Mouse (Mus musculus) cerebellum, adult 9-10 months (tissue): ENCODE measurements around the gene Rbms3.

Experiments used
- DNase-seq: peaks from one replicate; pipeline ENCODE4 v3.0.0; 2022

The Rbms3 gene

DNA sequence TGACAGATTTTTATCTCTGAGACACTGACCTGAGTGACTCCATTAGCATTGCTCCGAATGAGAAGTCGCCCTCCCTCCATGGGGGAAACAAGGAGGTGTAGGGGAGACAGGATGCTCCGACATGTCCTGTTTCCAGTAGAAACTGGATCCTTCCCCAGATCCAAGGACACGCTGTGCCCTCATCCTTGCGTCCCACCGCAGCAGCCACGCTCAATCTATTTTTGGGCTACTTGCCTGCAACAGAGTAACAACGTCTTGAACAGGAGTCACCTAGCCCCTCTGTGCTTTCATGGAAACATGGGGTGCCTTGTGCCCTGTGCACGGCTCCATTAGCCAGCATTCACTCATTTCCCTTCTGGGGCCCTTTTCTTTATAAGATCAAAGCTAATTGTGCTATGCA lies at the start of gene Rbms3:
Gene Rbms3, minus strand, starts transcription at position 143 of the 400 bp plus-strand sequence.
- no peak for DNase-seq

GRCm38 (mm10) chr9:117673311-117673710 lies 43.6 kb upstream of the Rbms3 start:
- no peak for DNase-seq

- no peak for DNase-seq
These were observed 24.9 kb upstream of the Rbms3 start for GRCm38 (mm10) chr9:117654626-117655025.

GRCm38 (mm10) chr9:117653641-117654040 lies 23.9 kb upstream of the Rbms3 start:
- no peak for DNase-seq

DNA sequence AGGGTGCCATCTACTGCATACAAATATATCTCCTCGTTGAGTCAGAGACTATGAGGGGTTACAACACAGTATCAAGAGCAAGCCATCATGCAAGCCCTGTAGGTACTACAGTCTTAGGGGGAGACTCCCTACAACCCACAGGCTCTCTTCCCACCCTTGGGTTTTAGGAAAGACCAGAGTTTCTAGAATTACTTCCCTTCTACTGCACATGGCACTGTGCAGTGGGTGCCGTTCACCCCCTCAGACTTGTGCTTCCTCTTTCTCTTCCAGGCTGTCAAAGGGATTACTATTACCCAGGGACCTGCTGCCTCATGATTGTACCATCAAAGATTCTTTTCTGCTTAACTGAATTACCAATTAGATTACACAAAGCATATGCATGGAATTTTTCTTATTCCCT lies 16.4 kb upstream of the Rbms3 start:
- no peak for DNase-seq

- DNase-seq = no peak
These were observed 11.5 kb upstream of the Rbms3 start for GRCm38 (mm10) chr9:117641090-117641782.

DNA sequence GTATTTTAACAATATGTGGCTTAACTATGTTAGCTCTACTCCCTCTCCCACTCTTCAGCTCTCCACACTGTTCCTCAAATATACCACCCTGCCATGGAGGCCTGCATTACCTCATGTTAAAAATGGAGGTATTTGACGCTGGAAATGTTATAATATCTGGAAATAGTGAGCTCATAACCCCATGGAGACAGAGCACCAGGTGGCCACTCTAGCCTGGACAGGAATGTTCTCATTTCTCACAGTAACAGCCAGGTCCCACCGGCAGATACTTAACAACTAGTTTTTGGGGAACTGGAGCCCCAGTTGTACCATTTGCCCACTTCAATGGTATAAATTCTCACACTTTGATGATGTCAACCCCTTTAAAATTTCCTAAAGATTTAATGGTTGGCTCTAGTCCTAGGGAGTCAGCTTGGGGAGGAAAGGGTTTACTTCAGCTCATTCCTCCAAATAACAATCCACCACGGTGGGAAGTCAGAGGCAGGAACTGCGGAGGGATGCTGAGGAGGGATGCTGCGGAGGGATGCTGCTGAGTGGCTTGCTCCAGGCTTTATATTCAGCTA lies 9.0 kb upstream of the Rbms3 start:
- no peak for DNase-seq

GRCm38 (mm10) chr9:117636492-117636891 lies 6.8 kb upstream of the Rbms3 start:
- DNase-seq = no peak

DNA sequence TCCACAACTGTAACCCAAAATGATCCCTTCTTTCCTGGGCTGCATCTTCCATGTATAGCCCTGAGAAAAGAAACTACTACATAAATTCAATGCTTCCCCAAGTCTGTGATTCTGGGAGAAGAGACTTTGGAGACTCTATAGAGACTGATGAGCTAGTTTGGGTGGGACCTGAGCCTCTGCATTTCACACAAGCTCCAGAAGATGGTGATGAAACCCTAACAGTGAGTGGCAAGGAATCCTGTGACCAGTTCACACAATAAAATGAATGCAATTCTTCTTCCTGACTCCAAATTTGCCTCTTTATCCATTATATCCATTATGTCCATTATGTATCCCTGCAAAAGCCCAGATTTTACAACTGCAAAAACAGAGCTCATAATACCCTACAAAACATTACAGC lies 2.5 kb downstream of the Rbms3 start:
- DNase-seq = no peak

DNA sequence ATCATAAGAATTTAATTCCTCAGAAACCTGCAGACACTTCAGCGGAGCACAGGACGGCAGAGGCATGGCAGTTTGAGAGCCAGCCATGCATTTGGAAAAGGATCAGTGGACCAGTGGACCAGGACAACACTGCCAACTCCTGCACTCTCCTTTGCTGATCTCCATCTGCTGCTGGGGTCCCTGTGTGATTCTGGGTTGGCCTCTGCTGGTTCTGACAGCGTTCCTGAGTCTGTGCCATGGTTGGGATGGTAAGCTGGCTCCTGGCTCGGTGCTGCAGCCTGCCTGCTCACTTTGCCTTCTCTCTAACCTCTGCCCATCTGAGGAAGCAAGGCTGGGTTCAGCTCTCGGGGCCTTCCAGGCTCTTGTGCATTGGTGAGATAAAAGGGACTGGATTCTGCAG lies 28.9 kb downstream of the Rbms3 start:
- peak; percentile 23 for DNase-seq

DNA sequence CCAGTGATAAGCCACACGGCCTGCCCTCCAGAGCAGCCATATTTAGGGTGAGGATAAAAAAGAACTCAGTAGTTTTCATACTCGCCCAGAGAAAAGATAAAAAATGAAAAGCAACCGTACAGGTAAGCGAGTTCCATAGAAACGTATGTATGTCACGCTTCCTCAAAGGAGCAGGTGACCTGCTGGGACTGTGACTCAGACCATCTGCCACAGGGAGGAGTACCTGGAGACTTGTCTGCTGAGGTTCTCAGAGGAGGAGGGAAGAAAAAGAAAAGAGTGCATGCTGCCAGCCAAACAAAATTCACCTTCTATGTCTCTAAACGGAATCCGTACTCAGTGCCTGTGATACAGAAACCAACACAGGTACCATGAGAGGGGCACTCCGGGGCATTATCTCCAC lies 30.4 kb downstream of the Rbms3 start:
- peak; percentile 46 for DNase-seq

GRCm38 (mm10) chr9:117596162-117596561 lies 33.6 kb downstream of the Rbms3 start:
- DNase-seq = no peak

DNA sequence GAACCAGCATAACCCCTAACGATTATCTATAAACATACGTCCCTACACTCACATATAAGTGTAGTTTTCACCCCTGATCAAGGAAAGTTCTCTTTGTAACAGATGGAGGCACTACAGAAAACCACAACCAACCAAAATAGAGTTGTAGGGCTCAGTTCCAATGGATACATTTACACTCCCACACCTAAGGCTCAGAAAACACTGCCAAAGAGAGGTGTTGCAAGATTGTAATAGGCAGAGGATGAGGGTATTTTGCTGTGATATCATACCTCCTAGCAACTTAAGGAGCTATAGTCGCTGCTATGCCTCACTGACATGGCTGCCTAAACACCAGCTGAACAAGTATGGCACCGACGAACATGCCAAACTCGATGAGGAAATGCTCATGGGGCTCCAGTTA lies 44.4 kb downstream of the Rbms3 start:
- DNase-seq = no peak

GRCm38 (mm10) chr9:117583638-117584037 lies 46.1 kb downstream of the Rbms3 start:
- DNase-seq = no peak

DNA sequence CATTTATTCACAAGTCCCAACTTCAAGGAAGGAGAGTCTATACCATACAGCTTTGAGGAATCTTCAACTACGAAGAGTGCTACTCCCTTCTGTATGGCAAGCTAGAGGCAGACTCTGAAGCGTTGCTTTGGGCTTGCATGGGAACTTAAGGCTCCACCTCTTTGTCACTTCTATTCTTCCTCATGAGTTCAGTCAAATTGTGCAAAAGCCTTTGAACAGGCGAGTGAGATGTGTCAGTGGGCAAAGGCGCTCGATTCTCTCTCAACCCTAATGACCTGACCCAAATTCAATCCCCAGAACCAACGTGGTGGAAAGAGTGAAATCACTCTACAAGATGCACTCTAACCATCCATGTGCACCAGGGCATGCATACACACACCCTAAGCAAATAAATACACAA lies 47.1 kb downstream of the Rbms3 start:
- no peak for DNase-seq

DNA sequence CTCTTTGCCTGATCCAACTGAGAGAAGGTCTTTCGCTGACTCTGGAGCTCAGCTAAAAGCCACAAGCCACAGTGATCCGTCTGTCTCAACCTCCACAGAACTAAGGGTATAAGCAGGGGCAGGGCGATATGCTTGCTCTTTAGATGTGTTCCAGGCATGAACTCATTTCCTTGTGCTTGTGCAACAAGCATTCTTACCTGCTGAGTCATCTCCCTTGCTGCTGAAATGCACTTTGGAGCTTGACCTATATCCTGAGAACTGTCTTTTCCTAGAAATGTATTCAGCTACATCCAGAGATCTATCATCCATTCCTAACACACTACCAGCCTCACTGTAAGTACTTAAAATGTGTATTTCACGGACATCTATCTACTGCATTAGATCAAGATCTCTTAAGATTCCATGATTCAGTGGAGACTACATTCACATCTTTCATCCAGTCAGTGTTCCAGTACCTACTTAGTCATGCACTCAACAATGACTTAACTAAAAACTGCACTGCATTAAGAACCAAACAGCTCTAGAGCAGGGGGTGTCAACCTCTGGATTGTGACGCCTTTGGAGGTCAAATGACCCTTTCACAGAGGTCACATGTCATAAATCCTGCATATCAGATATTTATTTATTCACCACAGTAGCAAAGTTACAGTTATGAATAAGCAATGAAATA lies 58.4 kb downstream of the Rbms3 start:
- DNase-seq = no peak

DNA sequence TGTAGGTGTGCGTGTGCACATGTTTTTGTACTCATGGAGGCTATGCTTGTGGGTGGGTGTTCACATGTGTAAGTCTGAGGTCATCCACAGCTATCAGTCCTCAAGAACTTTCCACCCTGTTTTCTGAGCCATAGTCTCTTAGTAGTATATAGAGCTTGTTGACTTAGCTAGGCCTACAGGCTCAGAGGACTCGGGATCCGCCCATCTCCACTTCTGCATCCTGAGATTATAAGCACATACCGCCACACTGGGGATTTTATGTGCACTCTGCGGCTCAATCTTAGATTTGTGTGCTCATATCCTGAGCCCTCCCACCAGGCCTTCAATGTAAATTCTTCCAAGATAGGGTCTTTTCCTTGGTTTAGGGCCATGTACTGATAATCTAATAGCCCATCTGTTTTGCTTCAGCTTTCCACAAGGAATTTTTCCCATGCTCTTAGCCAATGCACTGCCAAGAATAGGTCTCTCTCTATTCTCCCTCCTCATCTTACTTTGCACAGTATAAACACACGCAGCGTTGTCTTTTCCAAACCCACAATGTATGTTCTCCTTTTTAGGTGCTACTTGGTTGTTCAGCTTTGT lies 59.4 kb downstream of the Rbms3 start:
- no peak for DNase-seq

DNA sequence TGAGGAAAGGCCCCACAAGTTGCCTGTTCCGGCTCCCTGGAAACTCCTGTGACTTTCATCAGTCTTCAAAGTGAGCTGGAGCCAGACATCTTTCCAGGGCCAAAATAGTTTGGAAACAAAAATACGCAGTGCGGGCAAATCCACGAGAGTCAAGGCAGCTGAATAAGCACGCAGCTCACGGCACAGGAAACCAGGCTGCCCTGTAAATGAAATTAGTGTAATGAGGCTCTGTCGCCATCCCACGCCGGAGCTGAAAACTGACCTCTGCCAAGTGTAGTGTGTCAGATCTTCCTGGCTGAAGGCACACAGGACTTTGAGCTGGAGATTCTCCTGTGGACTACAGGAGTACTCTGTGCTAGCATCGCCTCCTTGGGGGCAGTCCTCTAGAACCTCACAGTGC lies 63.4 kb downstream of the Rbms3 start:
- no peak for DNase-seq

- DNase-seq = no peak
These were observed 71.2 kb downstream of the Rbms3 start for GRCm38 (mm10) chr9:117558562-117558961.

- DNase-seq = no peak
These were observed 75.4 kb downstream of the Rbms3 start for GRCm38 (mm10) chr9:117554356-117554755.

DNA sequence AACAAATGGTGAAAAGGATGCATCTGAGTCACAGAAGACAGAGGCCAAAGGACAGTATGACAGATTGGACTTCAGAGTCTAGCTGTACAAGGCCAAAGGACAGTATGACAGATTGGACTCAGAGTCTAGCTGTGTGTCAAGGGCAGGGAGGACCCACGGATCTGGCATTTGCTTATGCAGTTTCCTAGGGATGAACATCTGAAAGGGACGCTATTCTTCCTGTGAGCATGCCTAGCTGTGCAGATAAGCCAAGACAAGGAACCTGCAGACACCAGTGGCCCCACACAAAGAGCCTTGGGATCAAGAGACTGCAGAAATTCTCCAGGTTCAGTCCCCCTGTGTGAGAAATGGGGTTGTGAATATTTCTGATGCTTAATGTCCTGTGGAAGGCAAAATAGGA lies 100.4 kb downstream of the Rbms3 start:
- DNase-seq = no peak

DNA sequence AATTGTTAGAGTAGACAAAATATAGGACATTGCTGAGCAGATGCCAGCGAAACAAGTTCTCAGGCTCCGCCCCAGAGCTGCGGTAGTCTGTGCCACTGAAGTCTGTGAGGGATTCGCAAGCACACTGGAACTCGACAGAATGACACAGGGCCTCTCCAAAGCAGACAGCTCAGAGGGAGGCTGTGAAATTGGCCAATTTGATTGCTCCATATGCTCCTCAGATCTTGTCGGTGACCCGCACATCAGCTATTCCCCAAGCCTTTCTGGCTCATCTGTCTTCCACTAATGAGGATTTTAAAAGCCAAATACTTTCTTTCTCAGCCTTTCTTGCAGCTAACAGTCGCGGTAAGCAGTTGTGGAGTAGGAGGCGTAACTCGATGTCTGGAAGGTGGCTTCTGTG lies 120.8 kb downstream of the Rbms3 start:
- DNase-seq = no peak

DNA sequence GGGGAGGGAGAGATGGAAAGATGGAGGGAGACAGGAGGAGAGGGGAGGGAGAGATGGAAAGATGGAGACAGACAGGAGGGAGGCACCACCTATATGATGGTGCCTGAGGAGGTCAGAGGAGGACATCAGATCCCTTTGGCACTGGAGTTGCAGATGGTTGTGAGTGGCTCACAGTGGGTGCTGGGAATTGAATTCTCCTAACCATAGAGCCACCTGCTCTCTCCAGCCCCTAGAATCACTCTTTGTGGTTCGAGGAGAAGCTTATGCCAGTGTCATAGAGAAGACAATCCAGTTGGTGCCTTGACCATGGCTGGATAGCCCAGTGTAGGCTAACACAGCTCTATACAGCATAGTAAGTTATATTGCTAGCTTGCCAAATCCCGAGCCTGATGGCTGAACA lies 137.8 kb downstream of the Rbms3 start:
- no peak for DNase-seq

DNA sequence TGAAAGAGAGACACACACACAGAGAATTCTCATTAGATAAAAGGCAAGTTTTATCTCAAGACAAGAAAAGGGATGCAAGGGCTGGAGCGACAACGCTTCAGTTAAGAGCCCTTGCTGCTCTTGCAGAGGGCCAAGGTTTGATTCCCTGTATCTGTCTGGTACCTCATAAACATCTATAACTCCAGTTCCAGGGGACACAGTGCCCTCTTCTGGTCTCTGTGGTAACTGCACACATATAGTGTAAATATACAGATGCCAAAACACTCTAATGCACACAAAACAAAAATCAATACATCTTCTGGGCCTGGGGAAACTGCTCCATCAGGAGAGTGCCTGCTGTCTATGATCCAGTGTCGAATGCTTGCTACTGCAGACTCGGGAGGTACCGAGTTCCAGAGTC lies 145.3 kb downstream of the Rbms3 start:
- DNase-seq = no peak
